Mouse (Mus musculus): ENCODE data around the gene Nid2.

Gene Nid2

GRCm38 (mm10) chr14:19751025-19751771, at the start of gene Nid2:
Gene Nid2, plus strand, starts transcription at chr14:19751265.
- DNase-seq (ENCODE audit: low read depth, low spot score), result peak; percentile 98

DNA sequence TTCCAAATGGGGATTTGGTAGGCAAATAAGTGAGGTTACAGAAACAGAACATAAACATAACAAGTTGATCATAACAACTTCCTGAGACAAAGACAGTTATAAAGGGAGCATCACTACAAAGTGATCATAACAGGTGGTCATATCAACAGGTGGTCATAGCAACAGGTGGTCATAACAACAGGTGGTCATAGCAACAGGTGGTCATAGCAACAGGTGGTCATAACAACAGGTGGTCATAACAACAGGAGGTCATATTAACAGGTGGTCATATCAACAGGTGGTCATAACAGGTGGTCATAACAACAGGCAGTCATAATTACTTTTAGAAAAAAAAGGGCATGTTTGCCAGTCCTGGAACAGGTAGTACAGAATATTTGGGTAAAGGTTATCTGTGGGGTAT, 49.5 kb upstream of the Nid2 start:
- DNase-seq (ENCODE audit: low read depth, low spot score), result no peak

- DNase-seq (ENCODE audit: low read depth, low spot score), result peak; percentile 70
Measured at GRCm38 (mm10) chr14:19705649-19706048, 45.4 kb upstream of the Nid2 start.

GRCm38 (mm10) chr14:19706454-19706853, 44.6 kb upstream of the Nid2 start:
- DNase-seq (ENCODE audit: low read depth, low spot score), result peak; percentile 87

- no peak for DNase-seq (ENCODE audit: low read depth, low spot score)
Measured at GRCm38 (mm10) chr14:19706997-19707396, 44.1 kb upstream of the Nid2 start.

DNA sequence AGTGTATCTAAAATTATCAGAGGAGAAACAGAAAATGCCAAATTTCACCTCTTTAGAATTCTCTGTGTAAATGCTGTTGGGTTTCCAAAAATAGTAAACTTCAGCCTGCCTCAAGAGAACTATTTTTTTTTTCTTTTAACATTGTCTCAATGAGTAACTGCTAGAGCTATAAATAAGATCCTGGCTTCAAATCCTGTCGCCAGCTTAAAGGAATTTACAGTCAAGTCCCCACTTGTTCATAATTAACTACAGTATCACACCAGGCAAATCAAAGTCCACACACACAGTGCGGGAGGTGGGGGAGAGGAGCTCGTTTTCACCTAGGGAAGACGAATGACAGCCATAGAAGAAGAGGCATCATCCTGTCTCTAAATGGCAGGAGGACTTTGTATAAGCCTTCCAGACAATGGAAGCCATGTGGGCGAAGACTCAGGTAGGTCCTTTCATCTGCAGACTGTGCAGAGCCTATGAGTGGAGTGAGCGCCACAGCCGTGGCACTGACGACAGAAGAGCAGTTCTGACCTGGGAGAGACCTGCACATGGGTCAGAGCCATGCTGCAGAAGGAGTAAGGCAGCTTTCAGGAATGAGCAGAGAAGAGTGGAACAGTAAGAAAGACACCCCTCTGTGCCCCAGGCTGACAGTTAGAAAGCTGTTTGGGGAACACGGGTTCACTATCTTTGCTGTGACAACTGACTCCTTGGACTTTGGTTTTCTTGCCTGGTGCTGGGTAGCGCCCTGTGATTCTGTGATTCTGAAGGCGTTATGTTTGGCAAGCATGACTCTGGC, 43.2 kb upstream of the Nid2 start:
- DNase-seq (ENCODE audit: low read depth, low spot score), result no peak

- DNase-seq (ENCODE audit: low read depth, low spot score), result no peak
Measured at GRCm38 (mm10) chr14:19709161-19709560, 41.9 kb upstream of the Nid2 start.

DNA sequence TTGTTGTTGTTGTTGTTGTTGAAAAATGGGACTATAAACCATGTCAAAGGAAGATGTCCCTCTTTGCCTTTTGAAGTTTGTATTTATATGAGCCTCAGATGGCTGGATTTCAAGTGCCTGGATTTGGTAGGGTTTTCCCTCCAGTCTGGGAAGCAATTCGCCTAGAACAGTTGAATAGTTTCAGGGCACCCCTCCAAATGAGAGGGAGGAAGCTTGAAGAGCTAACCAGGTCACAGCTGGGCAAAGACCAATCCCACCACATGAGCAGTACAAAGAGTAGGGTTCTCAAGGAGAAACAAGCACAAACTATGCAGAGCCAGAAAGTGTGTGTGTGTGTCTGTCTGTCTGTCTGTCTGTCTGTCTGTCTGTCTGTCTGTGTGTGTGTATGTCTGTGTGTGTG, 39.3 kb upstream of the Nid2 start:
- DNase-seq (ENCODE audit: low read depth, low spot score), result no peak

GRCm38 (mm10) chr14:19713067-19713466, 38.0 kb upstream of the Nid2 start:
- no peak for DNase-seq (ENCODE audit: low read depth, low spot score)

DNA sequence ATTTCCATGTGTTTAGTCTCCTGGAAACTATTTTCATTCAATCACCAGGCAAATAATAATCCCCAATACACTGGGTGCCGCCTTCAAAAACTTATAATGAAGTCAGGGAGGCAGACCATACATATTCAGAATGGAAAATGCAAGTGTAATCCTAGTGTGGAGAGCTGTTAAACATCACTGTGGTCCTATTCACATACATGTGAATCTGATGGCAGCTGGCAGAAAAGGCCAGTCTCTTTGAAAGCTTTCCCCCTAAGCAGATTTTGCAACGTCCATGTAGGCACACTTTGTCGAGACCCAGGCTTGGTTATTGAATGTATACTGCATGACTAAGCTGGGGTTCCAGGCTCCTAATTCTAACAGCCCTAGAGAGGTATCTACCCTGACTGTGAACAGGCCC, 32.0 kb upstream of the Nid2 start:
- DNase-seq (ENCODE audit: low read depth, low spot score), result no peak

- DNase-seq (ENCODE audit: low read depth, low spot score), result no peak
Measured at GRCm38 (mm10) chr14:19720044-19720611, 30.9 kb upstream of the Nid2 start.

- no peak for DNase-seq (ENCODE audit: low read depth, low spot score)
Measured at GRCm38 (mm10) chr14:19728278-19728677, 22.8 kb upstream of the Nid2 start.

GRCm38 (mm10) chr14:19728737-19729136, 22.3 kb upstream of the Nid2 start:
- DNase-seq (ENCODE audit: low read depth, low spot score), result no peak

DNA sequence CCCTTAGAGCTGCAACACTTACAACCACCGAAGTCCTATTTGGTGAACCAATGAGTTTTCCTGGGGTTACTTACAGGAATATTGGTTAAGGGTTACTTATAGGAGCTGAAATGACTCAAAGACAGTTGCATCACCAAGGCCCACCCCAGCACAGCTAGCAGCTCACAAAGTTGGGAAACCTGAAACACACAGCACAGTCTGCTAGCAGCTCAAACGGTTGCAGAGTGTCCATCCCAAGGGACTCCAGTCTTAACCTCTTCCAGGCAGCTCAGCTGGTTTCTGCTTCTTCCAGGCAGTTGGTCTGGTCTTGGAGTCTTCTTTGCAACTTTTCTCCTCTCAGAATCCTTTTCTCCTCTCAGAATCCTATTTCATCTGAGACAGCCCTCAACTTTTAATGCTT, 19.0 kb upstream of the Nid2 start:
- DNase-seq (ENCODE audit: low read depth, low spot score), result no peak

DNA sequence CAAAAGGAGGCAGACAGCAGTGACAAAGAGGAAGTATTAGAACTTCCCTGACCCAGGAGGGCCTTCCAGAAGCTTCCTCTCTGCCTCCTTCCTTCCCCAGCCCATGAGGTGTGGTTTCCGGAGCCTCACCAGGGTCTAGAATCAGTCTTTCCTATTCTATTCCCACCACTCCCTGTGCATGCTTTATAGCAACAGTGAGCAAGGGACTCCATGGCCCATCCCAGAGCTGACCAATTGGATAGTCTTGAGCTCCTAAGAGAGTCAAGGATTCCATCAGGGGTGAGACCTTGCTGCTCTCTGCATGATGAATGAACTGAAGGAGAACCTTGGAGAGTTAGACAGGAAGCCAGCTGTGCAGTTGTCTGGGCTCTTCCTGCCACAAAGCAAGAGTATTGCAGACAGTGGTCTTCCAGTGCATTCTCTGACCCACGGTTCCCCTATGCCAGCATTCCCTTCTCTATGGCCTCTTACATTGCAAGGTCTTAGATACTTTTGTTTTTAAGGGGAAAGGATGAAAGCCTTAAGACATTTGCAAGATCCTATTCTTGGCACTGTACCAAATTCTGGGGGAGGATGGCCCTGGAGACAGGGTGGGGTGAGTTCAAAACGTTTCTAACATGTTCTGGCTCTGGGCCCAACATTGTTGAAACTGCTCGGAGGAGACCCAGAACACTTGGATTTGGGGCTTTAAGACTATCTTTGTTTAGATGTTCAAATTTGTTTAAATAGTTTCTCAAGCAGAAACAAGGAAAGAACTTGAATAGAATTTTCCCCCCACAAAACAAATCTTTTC, 17.4 kb upstream of the Nid2 start:
- DNase-seq (ENCODE audit: low read depth, low spot score), result no peak

DNA sequence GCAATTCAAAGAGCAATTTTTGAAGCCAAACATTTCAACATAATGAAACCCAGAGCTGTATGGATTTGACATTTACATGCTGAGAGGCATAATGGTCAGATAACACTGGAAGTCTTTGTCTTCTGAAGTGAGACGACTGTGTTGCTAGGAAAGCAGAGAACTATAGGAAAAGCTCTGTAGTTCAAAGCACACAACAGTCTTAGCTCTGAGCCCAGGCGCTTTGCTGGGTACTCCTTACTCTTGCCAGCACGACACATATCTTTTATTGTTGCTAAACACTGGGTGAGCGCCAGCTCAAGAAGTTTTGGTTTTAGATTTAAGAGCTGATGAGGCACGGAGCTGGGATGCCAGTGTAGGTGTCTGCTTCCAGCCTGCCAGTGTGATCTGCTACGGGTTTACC, 15.8 kb upstream of the Nid2 start:
- DNase-seq (ENCODE audit: low read depth, low spot score), result no peak

DNA sequence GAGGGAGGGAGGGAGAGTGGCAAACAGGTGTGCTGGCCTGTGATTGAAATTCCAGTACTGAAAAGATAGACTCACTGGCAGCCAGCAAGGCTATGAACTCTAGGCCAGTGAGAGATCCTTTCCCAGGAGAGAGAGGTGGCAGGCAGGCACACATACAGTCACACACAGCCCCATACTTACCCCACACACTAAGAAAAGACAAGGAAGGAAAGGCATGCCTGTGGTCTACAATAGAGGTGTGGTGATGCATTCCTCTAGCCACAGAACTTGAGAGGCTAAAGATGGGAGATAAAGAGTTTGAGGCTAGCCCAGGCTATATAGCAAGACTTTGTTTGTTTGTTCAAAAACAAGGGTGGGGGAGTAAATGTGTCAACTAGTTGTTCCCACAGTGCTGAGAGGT, 13.5 kb upstream of the Nid2 start:
- no peak for DNase-seq (ENCODE audit: low read depth, low spot score)

GRCm38 (mm10) chr14:19738094-19738843, 12.8 kb upstream of the Nid2 start:
- DNase-seq (ENCODE audit: low read depth, low spot score), result no peak

- no peak for DNase-seq (ENCODE audit: low read depth, low spot score)
Measured at GRCm38 (mm10) chr14:19739416-19740146, 11.5 kb upstream of the Nid2 start.

DNA sequence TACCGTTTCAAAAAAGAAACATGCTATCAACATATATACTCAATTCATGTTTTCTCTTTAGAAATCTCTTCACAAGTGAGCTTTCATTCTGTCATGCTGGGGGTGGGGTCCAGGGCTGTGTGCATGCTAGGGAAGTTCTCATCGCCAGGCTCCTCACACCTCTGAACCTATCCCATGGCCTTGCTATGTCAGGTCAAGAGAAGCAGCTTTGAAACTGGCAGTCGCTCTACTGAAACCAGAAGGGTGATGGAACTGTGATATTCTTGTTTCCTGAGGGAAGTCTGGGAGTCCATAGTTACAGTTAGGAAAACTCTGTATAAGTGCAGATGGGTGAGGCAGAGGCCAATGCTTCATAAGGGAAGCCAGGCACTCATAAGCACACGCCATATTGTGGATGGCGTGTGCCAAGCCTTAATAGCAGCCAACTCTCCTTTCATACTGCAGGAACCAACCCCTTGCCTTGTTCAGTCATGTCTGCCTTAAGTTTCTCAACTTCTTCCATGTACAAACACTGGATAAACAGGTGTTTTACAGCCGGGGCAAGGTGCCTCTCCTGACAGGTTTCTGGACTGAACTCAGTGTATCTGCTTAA, 10.8 kb upstream of the Nid2 start:
- DNase-seq (ENCODE audit: low read depth, low spot score), result no peak
